Mouse (Mus musculus): ENCODE results near the gene Pcdh19.
"Not testable (repeated sequence)": the region's sequence is repeated elsewhere in the genome, so short reads cannot be mapped to it uniquely, and the experiment has no call there.

Gene Pcdh19

GRCm38 (mm10) chrX:133688840-133689239, at the start of gene Pcdh19:
TSS of gene Pcdh19 (minus strand) at chrX:133688987.
- DNase-seq (ENCODE audit: low read depth in 1 of 2, low spot score in 2 of 2), result no peak

- no peak for DNase-seq (ENCODE audit: low read depth in 1 of 2, low spot score in 2 of 2)
These were observed 47.1 kb upstream of the Pcdh19 start for GRCm38 (mm10) chrX:133735871-133736270.

GRCm38 (mm10) chrX:133734984-133735383, 46.2 kb upstream of the Pcdh19 start:
- DNase-seq (ENCODE audit: low read depth in 1 of 2, low spot score in 2 of 2), result no peak

GRCm38 (mm10) chrX:133721517-133721916, 32.7 kb upstream of the Pcdh19 start:
- DNase-seq (ENCODE audit: low read depth in 1 of 2, low spot score in 2 of 2), result no peak

GRCm38 (mm10) chrX:133710621-133711020, 21.8 kb upstream of the Pcdh19 start:
- DNase-seq (ENCODE audit: low read depth in 1 of 2, low spot score in 2 of 2), result no peak

- DNase-seq (ENCODE audit: low read depth in 1 of 2, low spot score in 2 of 2), result no peak
These were observed 14.1 kb upstream of the Pcdh19 start for GRCm38 (mm10) chrX:133702902-133703301.

- DNase-seq (ENCODE audit: low read depth in 1 of 2, low spot score in 2 of 2), result not testable (repeated sequence)
These were observed 9.1 kb upstream of the Pcdh19 start for GRCm38 (mm10) chrX:133697871-133698270.

- DNase-seq (ENCODE audit: low read depth in 1 of 2, low spot score in 2 of 2), result no peak
These were observed 7.7 kb upstream of the Pcdh19 start for GRCm38 (mm10) chrX:133696461-133696860.

- DNase-seq (ENCODE audit: low read depth in 1 of 2, low spot score in 2 of 2), result no peak
These were observed 4.4 kb upstream of the Pcdh19 start for GRCm38 (mm10) chrX:133693037-133693760.

- DNase-seq (ENCODE audit: low read depth in 1 of 2, low spot score in 2 of 2), result no peak
These were observed 3.6 kb upstream of the Pcdh19 start for GRCm38 (mm10) chrX:133692392-133692790.

GRCm38 (mm10) chrX:133691581-133692391, 3.0 kb upstream of the Pcdh19 start:
- DNase-seq (ENCODE audit: low read depth in 1 of 2, low spot score in 2 of 2), result no peak

GRCm38 (mm10) chrX:133690822-133691221, 2.0 kb upstream of the Pcdh19 start:
- no peak for DNase-seq (ENCODE audit: low read depth in 1 of 2, low spot score in 2 of 2)

GRCm38 (mm10) chrX:133689576-133690250, 926 bp upstream of the Pcdh19 start:
- no peak for DNase-seq (ENCODE audit: low read depth in 1 of 2, low spot score in 2 of 2)

GRCm38 (mm10) chrX:133688156-133688555, 631 bp downstream of the Pcdh19 start:
- no peak for DNase-seq (ENCODE audit: low read depth in 1 of 2, low spot score in 2 of 2)

- no peak for DNase-seq (ENCODE audit: low read depth in 1 of 2, low spot score in 2 of 2)
These were observed 1.1 kb downstream of the Pcdh19 start for GRCm38 (mm10) chrX:133687666-133688151.

- no peak for DNase-seq (ENCODE audit: low read depth in 1 of 2, low spot score in 2 of 2)
These were observed 2.1 kb downstream of the Pcdh19 start for GRCm38 (mm10) chrX:133686533-133687311.

GRCm38 (mm10) chrX:133685572-133685971, 3.2 kb downstream of the Pcdh19 start:
- DNase-seq (ENCODE audit: low read depth in 1 of 2, low spot score in 2 of 2), result no peak

GRCm38 (mm10) chrX:133683961-133684360, 4.8 kb downstream of the Pcdh19 start:
- no peak for DNase-seq (ENCODE audit: low read depth in 1 of 2, low spot score in 2 of 2)

GRCm38 (mm10) chrX:133675121-133675520, 13.7 kb downstream of the Pcdh19 start:
- DNase-seq (ENCODE audit: low read depth in 1 of 2, low spot score in 2 of 2), result no peak

- DNase-seq (ENCODE audit: low read depth in 1 of 2, low spot score in 2 of 2), result no peak
These were observed 15.0 kb downstream of the Pcdh19 start for GRCm38 (mm10) chrX:133673796-133674195.

GRCm38 (mm10) chrX:133660111-133660510, 28.7 kb downstream of the Pcdh19 start:
- DNase-seq (ENCODE audit: low read depth in 1 of 2, low spot score in 2 of 2), result no peak
